Mouse (Mus musculus): ENCODE measurements around the gene Snx8. TPM values are rescaled to one million over a fixed set of nuclear protein-coding genes. Genes with fewer than 3 reads are reported as not detected.

Snx8 gene
- total RNA-seq, 2 experiments from 2014 or later, result 17.0 to 18.2 TPM

DNA sequence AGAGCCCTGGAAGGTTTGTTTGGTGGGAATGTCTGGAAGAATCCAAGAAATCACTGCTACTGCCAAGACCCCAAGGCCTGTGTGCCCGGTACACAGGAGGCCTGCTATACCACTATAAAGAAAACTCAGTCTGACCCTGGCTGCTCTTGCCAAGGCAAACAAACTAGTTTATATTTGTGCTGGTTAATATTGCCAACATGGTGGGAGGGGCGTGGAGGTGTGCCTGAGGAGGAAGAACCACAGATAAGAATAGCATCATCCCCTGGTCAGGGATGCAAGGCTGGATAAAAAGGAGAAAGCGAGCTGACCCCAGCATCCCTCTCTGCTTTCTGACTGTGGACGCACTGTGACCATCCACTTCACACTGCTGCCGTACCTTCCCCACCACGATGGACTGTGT is 36.7 kb downstream of the Snx8 start:
- no peak for DNase-seq
- intact Hi-C loops (cut with DNase I), result no loop called here

GRCm38 (mm10) chr5:140350731-140351497 is 38.1 kb downstream of the Snx8 start:
- intact Hi-C loops (cut with DNase I), result no loop called here
- no peak for DNase-seq

DNA sequence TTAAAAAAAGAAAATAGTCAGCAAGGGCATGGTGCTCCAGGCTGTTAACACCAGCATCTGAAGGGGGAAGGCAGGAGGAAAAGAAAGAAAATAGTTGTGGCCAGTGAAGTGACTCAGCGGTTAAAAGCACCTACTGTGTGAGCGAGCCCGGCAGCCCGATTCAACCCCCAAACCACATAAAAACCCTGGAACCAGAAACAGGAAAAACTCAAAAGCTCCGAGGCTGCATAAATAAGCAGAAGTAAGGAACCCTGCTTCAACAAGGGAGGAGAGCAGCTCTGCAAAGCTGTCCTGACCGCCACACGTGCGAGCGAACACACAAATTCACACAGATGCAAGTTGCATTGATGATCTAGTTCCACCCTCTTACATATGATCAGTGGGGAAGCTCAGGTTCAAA is 39.2 kb downstream of the Snx8 start:
- intact Hi-C loops (cut with DNase I), result no loop called here
- DNase-seq, result no peak

GRCm38 (mm10) chr5:140346050-140346449 is 43.0 kb downstream of the Snx8 start:
- no peak for DNase-seq
- intact Hi-C loops (cut with DNase I), result no loop called here

- intact Hi-C loops (cut with DNase I), result no loop called here
- no peak for DNase-seq
These were observed 43.8 kb downstream of the Snx8 start for GRCm38 (mm10) chr5:140345244-140345643.

- DNase-seq, result no peak
- intact Hi-C loops (cut with DNase I), result no loop called here
These were observed 46.2 kb downstream of the Snx8 start for GRCm38 (mm10) chr5:140342880-140343279.

GRCm38 (mm10) chr5:140339836-140340235 is 49.2 kb downstream of the Snx8 start:
- intact Hi-C loops (cut with DNase I), result no loop called here
- no peak for DNase-seq

- intact Hi-C loops (cut with DNase I), result no loop called here
These were observed 50.3 kb downstream of the Snx8 start for GRCm38 (mm10) chr5:140338779-140339178.

GRCm38 (mm10) chr5:140336680-140337079 is 52.4 kb downstream of the Snx8 start:
- intact Hi-C loops (cut with DNase I), result loop anchor here (1.0 kb wide), 1 partner anchor 498 kb away; no protein-coding TSS in a partner anchor
- peak; percentile 20 to 59 for DNase-seq

More at GRCm38 (mm10) chr5:140338779-140339178, 50.3 kb downstream of the Snx8 start:
- no peak for DNase-seq

DNA sequence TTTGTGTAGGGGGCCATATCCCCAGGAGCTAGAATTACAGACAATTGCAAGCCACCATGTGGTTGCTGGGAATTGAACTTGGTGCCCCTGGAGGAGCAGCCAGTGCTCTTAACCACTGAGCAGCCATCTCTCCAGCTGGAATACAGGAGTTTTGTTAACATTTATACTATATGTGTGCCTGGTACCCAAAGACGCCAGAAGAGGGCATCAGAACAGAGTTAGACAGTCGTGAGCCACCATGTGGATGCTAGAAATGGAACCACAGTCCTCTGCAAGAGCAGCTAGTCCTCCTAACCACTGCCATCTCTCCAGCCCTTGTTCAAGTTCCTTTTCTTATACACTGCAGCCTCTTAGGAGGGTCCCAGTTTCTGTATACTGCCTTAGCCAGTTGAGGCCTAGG is 55.4 kb downstream of the Snx8 start:
- peak in 1 of 2 experiments; percentile 17 for DNase-seq
- intact Hi-C loops (cut with DNase I), result loop anchor here (5.0 kb wide), 2 partner anchors 79 to 204 kb away; no protein-coding TSS in a partner anchor

- no peak for DNase-seq
- intact Hi-C loops (cut with DNase I), result loop anchor here (5.0 kb wide), 2 partner anchors 80 to 205 kb away; no protein-coding TSS in a partner anchor
These were observed 56.5 kb downstream of the Snx8 start for GRCm38 (mm10) chr5:140332519-140332918.

DNA sequence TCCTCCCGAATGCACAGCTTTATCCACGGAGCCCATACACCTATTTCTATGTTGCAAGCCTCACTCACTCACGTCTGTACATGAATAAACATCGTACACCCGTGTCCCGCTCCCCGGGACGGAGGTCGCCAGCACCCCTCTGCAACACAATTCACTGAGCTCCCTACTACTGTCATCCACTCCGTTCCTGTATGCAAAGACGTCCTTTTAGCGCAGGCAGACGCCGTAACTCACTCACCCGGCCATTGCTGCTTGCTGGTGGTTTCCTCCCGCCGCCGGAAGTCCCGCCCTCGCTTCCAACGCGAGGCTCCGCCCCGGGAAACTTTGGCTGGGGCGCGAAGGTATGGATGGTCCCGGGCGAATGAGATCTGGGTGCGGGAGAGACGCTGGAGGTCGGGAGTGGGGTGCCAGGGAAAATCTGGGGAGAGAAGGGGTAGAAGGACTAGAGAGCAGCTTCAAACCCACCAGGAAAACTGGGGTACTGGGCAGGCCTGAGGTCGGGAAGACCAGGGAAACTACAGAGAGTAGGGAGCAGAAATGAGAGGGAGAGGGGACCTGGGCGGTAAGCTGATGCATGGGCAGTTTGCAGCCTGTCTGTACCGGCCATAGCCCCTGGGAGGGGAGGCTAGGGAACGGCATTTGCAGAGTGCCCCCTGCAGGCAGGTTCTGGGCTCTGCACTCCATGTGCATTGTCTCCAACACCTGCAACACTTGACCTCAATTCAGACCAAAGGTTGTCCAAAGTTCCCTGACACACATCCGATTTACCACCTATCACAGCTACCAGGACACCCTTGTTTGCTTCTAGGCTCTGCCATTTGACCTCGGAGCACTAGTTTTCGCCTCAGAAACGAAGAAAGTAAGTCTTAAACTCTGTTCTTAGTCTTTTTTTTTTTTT is 57.2 kb downstream of the Snx8 start, which contains the start of gene Mrm2:
Gene Mrm2 (minus strand): TSS at position 284 of the 898 bp plus-strand sequence.
- intact Hi-C loops (cut with DNase I), result loop anchor here (5.0 kb wide), 2 partner anchors 80 to 205 kb away; no protein-coding TSS in a partner anchor
- DNase-seq, result peak; percentile 86 to 91

- intact Hi-C loops (cut with DNase I), result no loop called here
- DNase-seq, result no peak
These were observed 65.0 kb downstream of the Snx8 start for GRCm38 (mm10) chr5:140324058-140324457.

- no peak for DNase-seq
- intact Hi-C loops (cut with DNase I), result no loop called here
These were observed 67.1 kb downstream of the Snx8 start for GRCm38 (mm10) chr5:140321756-140322575.

DNA sequence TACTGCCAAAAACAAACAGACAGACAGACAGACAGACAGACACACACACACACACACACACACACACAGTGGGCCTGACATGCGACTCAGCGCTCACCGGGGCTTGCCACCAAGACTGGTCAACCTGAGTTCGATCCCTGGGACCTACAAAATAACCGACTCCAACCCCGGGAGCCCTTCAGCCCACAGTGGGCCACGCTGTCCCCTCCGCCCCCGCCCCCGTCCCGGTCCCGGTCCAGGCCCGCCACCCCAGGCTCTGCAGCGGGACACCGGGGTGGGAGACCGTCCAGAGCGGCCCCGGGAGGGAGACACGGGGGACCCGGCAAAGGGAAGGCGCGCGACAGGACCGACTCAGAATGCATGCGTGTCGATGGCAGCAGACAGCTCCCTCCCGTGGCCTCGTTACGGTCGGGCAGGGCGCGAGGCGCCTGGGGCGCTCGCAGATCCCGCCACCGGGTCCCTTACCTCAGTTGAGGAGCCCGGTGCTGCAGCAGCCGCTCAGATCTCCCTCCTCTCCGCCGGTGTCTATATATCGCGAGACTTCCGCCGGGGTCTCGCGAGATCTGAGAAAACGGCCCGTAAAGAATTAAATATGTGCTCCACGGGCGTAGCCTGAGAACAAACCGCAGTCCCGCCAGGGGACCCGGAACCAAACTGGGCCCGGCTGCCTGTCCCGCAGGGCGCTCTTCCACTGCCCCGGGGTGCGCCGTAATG is 67.9 kb downstream of the Snx8 start, which contains the start of the genes Mad1l1 and Nudt1:
Gene Mad1l1 (minus strand): TSS at position 511 of the 714 bp plus-strand sequence.
Gene Nudt1 (plus strand): TSS at position 615 of the 714 bp plus-strand sequence.
- intact Hi-C loops (cut with DNase I), result no loop called here
- peak; percentile 95 to 96 for DNase-seq

DNA sequence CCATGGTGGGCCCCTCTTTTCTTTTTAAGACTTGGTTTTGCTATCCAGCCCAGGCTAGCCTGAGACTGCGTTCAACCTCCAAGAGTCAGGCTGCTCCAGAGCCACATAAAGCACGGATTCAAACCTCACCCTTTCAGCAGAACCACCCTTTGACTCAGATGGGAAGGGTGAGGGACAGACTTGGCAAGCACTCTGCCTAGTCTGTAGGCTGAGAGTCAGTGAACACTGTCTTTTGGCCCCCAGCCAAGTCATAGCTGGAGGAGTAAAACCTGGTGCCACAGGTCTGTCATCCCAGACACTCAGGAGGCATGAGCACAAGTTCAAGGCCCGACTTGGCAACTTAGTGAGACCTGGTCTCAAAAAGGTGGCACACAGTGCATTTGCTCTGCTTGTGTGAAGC is 72.3 kb downstream of the Snx8 start:
- intact Hi-C loops (cut with DNase I), result no loop called here
- DNase-seq, result no peak

DNA sequence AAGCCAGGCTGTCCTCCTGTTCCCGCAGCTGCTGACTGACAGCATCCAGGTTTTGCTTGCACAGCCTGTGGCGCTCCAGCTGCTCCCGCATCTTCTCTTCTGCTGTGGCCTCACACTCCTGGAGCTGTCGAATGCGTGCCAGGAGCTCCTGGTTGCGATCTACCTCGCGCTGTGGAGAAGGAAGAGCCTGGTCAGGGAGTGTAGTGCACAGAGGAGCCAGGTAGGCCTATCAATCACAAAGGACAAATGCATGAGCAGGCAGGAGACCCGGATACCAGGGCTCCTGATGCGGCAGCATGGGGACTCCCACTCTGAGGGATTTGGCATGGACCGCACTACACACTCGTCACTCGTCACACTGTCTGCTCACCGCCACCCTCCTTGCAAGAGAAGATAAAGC is 81.5 kb downstream of the Snx8 start:
- DNase-seq, result peak; percentile 13 to 17
- intact Hi-C loops (cut with DNase I), result no loop called here

- intact Hi-C loops (cut with DNase I), result no loop called here
- peak; percentile 75 to 78 for DNase-seq
These were observed 83.0 kb downstream of the Snx8 start for GRCm38 (mm10) chr5:140306016-140306415.

DNA sequence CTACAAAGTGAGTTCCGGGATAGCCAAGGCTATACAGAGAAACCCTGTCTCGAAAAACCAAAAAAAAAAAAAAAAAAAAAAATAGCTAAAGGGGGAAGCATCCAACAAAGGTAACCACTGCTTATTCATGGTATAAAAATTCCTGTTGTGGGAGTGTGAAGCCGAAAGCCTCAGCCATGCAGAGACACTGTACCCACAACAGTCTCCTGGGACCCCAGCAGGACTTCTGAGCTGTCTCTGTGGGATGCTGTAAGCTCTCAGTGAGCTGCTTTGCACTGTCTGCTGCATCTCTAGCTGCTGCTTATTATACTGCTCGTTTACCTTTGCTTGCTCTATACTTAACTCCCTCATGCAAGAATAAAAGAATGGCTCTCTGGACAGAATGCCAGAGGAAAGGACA is 90.8 kb downstream of the Snx8 start:
- intact Hi-C loops (cut with DNase I), result no loop called here
- DNase-seq, result no peak
